Mouse (Mus musculus): ENCODE data around the gene Ap4s1. TPM values are rescaled to one million over a fixed set of nuclear protein-coding genes. Genes with fewer than 3 reads are reported as not detected.
"Not testable (repeated sequence)": the region's sequence is repeated elsewhere in the genome, so short reads cannot be mapped to it uniquely, and the experiment has no call there.

Ap4s1 gene
- polyA plus RNA-seq (2015; fragmentation: Nextera tagmentation; extraction: Ambion mirVana), result 37.9 and 48.3 TPM in 2 replicates

GRCm38 (mm10) chr12:51690893-51691844 lies at the start of gene Ap4s1:
Gene Ap4s1 (plus strand): TSS chr12:51691033.
- no peaks in the 10 kb centered on the region for H3K9me3 ChIP-seq (replicated peaks; ENCODE audit: low read length)

GRCm38 (mm10) chr12:51641871-51642270 lies 49.0 kb upstream of the Ap4s1 start:
- WGBS, result 55% methylated on average over 6 of the region's 6 CpGs
- Histone ChIP-seq H3K27ac (no peak overlapping the region), H3K9ac (ENCODE audit: low read depth, low read length) (no peak overlapping the region), H3K9me3 (replicated peaks; ENCODE audit: low read length) (no peaks in the 10 kb centered on the region), H3K27me3 (ENCODE audit: insufficient read depth, low read length) (no peaks in the 10 kb centered on the region), H3K36me3 (ENCODE audit: insufficient read depth, low read length) (0 out of 2 replicates have a peak, but pooled peaks cover 3% of the 10 kb centered on the region), H3K4me1 (replicated peaks; ENCODE audit: insufficient read depth, low read length) (no peaks in the 10 kb centered on the region), H3K4me2 (ENCODE audit: low read length) (no peak overlapping the region), H3K4me3 (replicated peaks; ENCODE audit: low read depth, low read length) (no peak overlapping the region)
- ATAC-seq (replicated peaks; ENCODE audit: low FRiP score, low read depth) (no peak), DNase-seq (ENCODE audit: low spot score) (no peak)
- TF ChIP-seq CTCF (IDR thresholded peaks at IDR 0.05; ENCODE audit: low read depth), result no peak

More at GRCm38 (mm10) chr12:51690893-51691844, at the start of gene Ap4s1:
- peaks cover 12% of the 10 kb centered on the region; the same call in 1 of the 2 replicates for H3K4me1 ChIP-seq (replicated peaks; ENCODE audit: insufficient read depth, low read length)
- peak within 1 kb of the TSS; percentile 96 for H3K4me3 ChIP-seq (replicated peaks; ENCODE audit: low read depth, low read length)
- no peak for TF ChIP-seq CTCF (IDR thresholded peaks at IDR 0.05; ENCODE audit: low read depth)
- peak within 1 kb of the TSS; percentile 99 for H3K9ac ChIP-seq (ENCODE audit: low read depth, low read length)
- H3K27me3 ChIP-seq (ENCODE audit: insufficient read depth, low read length), result no peaks in the 10 kb centered on the region
- H3K36me3 ChIP-seq (ENCODE audit: insufficient read depth, low read length), result no peaks in the 10 kb centered on the region
- WGBS, result under 1% methylated on average over 96 of the region's 108 CpGs
- peak within 1 kb of the TSS; percentile 65 for H3K4me2 ChIP-seq (ENCODE audit: low read length)
- H3K27ac ChIP-seq, result peak within 1 kb of the TSS; percentile 100
- DNase-seq (ENCODE audit: low spot score), result peak; percentile 71
- ATAC-seq (replicated peaks; ENCODE audit: low FRiP score, low read depth), result peak; percentile 65

- H3K36me3 ChIP-seq (ENCODE audit: insufficient read depth, low read length), result peaks cover 15% of the 10 kb centered on the region; the same call in 1 of the 2 replicates
- H3K27me3 ChIP-seq (ENCODE audit: insufficient read depth, low read length); H3K4me2 ChIP-seq (ENCODE audit: low read length); DNase-seq (ENCODE audit: low spot score); H3K27ac ChIP-seq; H3K4me3 ChIP-seq (replicated peaks; ENCODE audit: low read depth, low read length); H3K4me1 ChIP-seq (replicated peaks; ENCODE audit: insufficient read depth, low read length); H3K9me3 ChIP-seq (replicated peaks; ENCODE audit: low read length); ATAC-seq (replicated peaks; ENCODE audit: low FRiP score, low read depth); H3K9ac ChIP-seq (ENCODE audit: low read depth, low read length): not testable (repeated sequence)
Observed at GRCm38 (mm10) chr12:51649401-51649800, 41.4 kb upstream of the Ap4s1 start.

- no peak for TF ChIP-seq CTCF (IDR thresholded peaks at IDR 0.05; ENCODE audit: low read depth)
- Histone ChIP-seq H3K4me3 (replicated peaks; ENCODE audit: low read depth, low read length) (no peak overlapping the region), H3K27ac (no peak overlapping the region), H3K36me3 (ENCODE audit: insufficient read depth, low read length) (0 out of 2 replicates have a peak, but pooled peaks cover 4% of the 10 kb centered on the region), H3K27me3 (ENCODE audit: insufficient read depth, low read length) (no peaks in the 10 kb centered on the region), H3K9ac (ENCODE audit: low read depth, low read length) (no peak overlapping the region), H3K4me1 (replicated peaks; ENCODE audit: insufficient read depth, low read length) (no peaks in the 10 kb centered on the region), H3K9me3 (replicated peaks; ENCODE audit: low read length) (no peaks in the 10 kb centered on the region), H3K4me2 (ENCODE audit: low read length) (no peak overlapping the region)
- 75% methylated on average over 1 of the region's 1 CpGs for WGBS
- no peak for DNase-seq (ENCODE audit: low spot score)
- ATAC-seq (replicated peaks; ENCODE audit: low FRiP score, low read depth), result no peak
Observed at GRCm38 (mm10) chr12:51655944-51656465, 34.8 kb upstream of the Ap4s1 start.

GRCm38 (mm10) chr12:51663011-51663410 lies 27.8 kb upstream of the Ap4s1 start:
- Histone ChIP-seq H3K36me3 (ENCODE audit: insufficient read depth, low read length) (no peaks in the 10 kb centered on the region), H3K27ac (peak overlapping the region; percentile 64; the same call in 1 of the 2 replicates), H3K4me1 (replicated peaks; ENCODE audit: insufficient read depth, low read length) (0 out of 2 replicates have a peak, but pooled peaks cover 4% of the 10 kb centered on the region), H3K4me3 (replicated peaks; ENCODE audit: low read depth, low read length) (no peak overlapping the region), H3K9ac (ENCODE audit: low read depth, low read length) (no peak overlapping the region), H3K27me3 (ENCODE audit: insufficient read depth, low read length) (no peaks in the 10 kb centered on the region), H3K4me2 (ENCODE audit: low read length) (no peak overlapping the region), H3K9me3 (replicated peaks; ENCODE audit: low read length) (no peaks in the 10 kb centered on the region)
- ATAC-seq (replicated peaks; ENCODE audit: low FRiP score, low read depth) (no peak), DNase-seq (ENCODE audit: low spot score) (peak; percentile 18)
- no peak for TF ChIP-seq CTCF (IDR thresholded peaks at IDR 0.05; ENCODE audit: low read depth)

GRCm38 (mm10) chr12:51663908-51664307 lies 26.9 kb upstream of the Ap4s1 start:
- Histone ChIP-seq H3K27me3 (ENCODE audit: insufficient read depth, low read length) (no peaks in the 10 kb centered on the region), H3K9ac (ENCODE audit: low read depth, low read length) (no peak overlapping the region), H3K4me3 (replicated peaks; ENCODE audit: low read depth, low read length) (no peak overlapping the region), H3K27ac (peak overlapping the region; percentile 14; the same call in 1 of the 2 replicates), H3K4me2 (ENCODE audit: low read length) (no peak overlapping the region), H3K36me3 (ENCODE audit: insufficient read depth, low read length) (no peaks in the 10 kb centered on the region), H3K4me1 (replicated peaks; ENCODE audit: insufficient read depth, low read length) (0 out of 2 replicates have a peak, but pooled peaks cover 4% of the 10 kb centered on the region), H3K9me3 (replicated peaks; ENCODE audit: low read length) (no peaks in the 10 kb centered on the region)
- DNase-seq (ENCODE audit: low spot score) (no peak), ATAC-seq (replicated peaks; ENCODE audit: low FRiP score, low read depth) (no peak)
- TF ChIP-seq CTCF (IDR thresholded peaks at IDR 0.05; ENCODE audit: low read depth), result no peak
